Mouse (Mus musculus): ENCODE results near the gene Drc7.
"Not testable (repeated sequence)": the region's sequence is repeated elsewhere in the genome, so short reads cannot be mapped to it uniquely, and the experiment has no call there.

Drc7 gene

DNA sequence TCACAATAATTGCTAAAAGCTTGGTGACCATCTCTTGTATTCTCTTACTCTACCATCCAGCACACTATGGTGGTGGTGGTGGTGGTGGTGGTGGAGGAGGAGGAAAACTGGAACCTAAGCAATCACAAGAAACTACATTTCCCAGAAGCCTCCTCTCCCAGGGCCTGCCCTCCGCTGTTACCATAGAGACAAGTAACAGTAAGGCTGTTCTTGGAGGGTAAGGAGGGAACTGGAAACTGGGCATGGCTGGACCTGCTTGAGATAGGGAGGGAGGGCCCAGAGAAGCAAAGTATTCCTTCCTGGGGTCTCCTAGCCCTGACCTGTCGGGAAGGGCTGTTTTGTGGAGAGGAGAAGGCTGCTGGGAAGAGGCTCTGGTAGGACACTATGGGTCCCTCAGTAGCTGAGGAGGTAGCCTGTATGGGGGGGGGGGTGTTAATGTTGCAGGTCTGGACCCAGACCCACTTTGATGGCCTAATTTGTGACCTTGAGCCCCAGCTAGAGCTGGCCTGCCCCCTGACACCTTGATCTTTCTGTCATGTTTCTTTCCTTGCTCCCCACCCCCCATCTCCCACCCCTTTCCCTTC lies at the start of gene Drc7:
Gene Drc7, plus strand, starts transcription at position 177 of the 584 bp plus-strand sequence.
- DNase-seq (ENCODE audit: low spot score), result no peak

DNA sequence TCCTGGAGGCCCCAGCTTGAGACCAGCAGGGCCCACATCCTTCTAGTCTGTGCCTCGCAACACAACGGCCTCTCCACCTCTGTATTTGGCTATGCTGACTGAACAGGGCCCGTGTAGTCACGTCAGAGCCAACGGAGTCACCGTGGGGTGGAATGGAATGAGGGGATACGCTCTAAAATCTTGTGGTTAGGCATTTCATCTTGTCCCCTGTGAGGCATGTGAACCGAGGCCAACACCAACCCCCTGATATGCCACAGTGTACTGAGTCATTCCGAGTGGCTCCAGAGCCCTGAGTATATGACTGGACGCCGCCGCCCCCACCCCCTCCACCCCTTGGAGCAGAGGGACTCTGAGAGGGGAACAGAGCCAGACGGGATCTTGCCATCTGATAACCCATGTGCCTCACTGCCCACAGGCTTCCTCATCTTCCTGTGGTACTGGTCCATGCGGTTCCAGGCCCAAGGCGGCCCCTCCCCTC lies 42.4 kb upstream of the Drc7 start:
- DNase-seq (ENCODE audit: low spot score), result no peak

DNA sequence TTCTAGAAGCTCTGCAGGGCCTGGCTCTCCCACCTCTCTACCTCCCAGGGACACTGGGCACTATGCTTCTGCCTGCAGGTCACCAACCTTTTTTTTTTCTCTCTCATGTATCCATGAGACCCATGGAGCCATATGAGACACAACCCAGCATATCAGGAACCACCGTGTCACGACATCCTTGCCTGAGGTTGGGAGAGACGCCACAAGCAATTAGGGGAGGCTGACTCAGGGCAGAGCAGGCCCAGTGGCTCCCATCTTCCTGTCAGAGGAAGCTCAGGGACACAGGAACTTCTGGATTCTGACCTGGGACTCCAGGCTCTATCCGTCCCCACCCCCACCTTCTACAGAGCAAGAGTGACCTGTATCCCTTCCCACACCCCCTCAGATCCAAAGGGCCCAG lies 39.0 kb upstream of the Drc7 start:
- no peak for DNase-seq (ENCODE audit: low spot score)

DNA sequence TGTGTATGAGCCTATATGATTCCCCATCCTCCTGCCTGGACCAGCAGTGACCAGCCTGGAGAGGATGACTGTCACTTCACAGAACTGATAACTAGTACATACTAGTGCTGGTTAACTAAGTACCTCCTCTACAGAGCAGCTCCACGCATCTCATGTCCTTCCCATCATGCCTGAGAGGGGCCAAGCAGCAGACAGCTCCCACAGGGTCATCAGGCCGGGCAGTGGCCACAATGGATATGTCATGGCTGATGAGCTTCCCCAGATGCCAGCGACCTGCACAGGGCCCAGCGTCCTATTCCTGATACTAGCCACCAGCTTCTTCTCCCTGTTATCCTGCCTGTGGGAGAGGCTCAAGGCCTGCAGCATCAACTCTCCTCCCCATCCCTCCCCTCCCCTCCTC lies 38.2 kb upstream of the Drc7 start:
- no peak for DNase-seq (ENCODE audit: low spot score)

DNA sequence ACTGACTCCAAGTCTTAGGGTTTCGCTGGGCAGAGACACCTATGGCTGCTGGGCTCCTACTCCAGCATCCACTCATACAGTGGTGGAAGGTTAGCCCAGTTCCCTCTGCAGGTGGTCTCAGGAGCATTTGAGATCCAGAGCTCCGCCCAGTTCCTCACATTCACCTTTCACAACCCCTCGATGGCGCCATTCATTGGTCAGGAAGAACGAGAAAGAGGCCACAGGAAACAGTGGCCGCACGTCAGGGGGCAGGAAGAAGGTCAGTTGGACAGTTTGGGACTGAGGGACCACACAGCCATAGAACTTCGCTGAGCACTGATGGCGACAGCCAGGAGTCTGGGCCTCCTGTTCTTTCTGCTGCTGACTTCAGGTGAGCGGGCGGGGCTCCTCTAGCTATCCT lies 37.5 kb upstream of the Drc7 start, which contains the start of gene Adgrg3:
Gene Adgrg3, plus strand, starts transcription at position 242 of the 400 bp plus-strand sequence.
- DNase-seq (ENCODE audit: low spot score), result no peak

DNA sequence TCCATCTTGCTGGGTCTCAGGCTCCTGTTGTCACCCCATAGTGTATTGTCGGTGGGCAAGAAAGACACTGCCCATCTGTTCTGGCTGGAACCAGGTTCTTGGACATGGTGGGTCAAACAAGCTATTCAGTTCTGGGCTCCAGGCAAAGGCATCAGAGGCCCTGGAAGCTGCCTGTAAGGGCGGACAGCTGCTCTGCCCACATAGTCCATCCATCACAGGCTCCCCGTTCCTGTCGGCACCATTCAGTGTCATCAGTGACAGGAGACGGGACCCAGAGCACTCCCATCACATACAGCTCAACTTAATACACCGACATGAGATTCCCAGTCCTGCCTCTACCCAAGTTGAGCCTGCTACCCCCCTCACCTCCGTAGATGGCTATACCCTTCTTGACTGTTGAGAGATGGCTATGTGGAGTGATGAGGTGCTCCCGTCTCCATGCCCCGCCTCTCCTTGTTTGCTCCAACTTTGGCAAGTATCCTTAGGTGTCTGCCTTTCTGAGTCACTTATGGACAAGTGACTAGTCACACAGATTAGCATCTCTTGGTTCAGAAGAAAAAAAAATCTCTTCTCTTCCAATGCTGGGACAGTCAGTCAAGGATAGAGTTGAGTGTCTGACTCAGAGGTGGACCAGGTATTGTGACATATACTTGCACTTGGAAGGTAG lies 36.8 kb upstream of the Drc7 start:
- DNase-seq (ENCODE audit: low spot score), result no peak

DNA sequence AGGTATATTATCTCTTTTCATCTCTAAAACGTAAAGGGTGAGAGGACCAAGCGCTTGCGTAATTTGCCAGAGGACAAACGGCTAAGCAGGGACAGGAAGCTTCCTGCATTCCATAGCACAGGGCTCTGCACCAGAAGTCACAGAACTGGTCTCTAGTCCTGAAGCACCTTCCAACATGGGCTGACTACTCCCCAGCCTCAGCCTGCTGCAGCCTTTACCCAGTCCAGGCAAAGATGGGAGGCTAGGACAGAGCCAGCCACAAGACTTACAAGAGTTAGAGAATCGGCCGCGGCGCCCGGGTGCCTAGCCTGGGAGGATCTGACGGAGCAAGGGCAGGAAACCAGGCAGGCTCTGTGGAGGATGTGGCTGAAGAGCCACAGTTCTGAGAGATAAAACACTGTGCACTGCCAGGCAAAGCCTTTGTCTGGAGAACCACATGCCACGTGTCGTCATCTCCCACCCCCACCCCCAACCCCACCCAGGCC lies 34.6 kb upstream of the Drc7 start:
- DNase-seq (ENCODE audit: low spot score), result no peak

DNA sequence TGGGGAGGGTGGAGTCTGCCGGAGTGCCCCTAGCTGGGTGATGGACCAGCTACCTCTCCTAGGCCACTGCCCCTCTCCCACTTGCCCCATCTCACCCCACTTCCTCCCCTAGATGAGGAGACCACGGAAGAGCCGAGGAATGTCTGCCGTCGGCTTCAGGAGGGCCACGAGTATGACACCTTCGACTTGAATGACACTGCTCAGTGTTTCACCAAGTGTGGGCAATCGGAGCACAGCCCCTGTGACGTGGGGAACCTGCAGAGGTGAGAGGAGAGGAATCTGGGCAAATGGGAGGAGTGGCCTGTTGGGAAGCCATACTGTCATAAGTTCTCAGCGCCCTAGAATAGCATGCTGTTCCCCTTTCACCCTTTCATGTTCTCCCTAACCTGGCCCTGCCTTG lies 34.1 kb upstream of the Drc7 start:
- no peak for DNase-seq (ENCODE audit: low spot score)

DNA sequence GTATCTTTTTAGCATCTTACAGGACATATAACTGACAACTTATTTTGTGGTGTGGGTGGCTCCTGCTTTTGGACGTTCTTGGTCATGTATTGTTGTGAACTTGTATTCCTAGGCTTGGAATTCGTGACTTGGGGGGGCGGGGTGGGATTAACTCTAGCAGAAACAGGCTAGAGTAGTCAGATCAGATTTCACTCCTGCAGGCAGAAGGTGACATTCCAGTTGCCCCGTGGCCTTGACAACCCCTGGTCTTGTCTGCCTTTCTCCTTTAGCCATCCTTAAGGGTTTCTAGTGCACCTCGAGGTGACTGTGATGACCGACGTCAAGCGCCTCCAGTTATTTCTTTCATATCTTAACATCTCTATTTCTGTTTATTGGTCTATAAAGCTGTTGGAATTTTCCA lies 31.7 kb upstream of the Drc7 start:
- no peak for DNase-seq (ENCODE audit: low spot score)

DNA sequence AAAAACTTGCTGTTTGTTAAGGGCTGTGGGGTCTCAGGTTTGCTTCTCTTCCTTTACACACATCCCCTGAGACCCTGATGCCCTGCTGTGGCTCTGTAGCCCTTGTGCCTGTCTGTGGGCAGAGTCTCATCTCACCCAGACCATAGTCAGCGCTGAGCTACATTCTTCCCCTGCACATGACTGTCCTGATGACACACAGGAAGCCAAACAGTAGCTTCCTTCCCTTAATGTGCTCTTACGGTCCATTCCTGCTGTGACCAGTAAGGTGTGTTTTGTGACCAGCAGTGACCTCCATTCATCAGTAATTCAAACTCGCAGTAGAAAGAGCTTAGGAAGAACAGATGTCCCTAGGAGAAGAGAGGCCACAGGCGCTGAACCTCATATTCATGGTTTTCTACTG lies 30.5 kb upstream of the Drc7 start:
- no peak for DNase-seq (ENCODE audit: low spot score)

DNA sequence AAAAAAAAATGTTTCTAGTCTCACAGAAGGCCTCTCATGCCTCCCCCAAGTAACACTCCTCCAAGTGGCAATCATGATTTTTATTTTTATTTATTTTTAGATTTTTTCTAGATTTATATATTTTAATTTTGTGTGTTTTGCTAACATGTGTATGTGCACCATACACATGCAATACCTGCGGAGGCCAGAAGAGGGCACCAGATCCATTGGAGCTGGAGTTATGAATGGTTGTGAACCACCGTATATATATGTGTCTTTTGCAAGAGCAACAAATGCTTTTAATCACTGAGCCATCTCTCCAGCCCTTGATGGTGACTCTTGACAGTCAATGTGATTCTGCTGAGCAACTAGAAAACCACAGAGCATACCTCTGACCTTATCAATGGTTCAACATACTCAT lies 29.5 kb upstream of the Drc7 start:
- DNase-seq (ENCODE audit: low spot score), result no peak

DNA sequence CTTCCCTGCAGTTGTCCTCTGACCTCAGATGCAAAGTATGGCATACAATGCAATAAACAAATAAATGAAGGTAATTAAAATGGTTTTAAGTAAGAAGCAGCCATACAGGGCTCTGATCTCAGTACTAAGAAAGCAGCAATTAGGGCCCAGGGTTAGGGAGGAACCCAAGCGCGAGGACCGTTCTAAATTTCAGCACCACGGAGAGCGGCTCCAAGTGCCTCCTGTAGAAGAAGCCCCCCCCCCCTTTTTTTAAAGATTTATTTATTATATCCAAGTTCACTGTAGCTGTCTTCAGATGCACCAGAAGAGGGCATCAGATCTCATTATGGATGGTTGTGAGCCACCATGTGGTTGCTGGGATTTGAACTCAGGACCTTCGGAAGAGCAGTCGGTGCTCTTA lies 26.5 kb upstream of the Drc7 start:
- not testable (repeated sequence) for DNase-seq (ENCODE audit: low spot score)

DNA sequence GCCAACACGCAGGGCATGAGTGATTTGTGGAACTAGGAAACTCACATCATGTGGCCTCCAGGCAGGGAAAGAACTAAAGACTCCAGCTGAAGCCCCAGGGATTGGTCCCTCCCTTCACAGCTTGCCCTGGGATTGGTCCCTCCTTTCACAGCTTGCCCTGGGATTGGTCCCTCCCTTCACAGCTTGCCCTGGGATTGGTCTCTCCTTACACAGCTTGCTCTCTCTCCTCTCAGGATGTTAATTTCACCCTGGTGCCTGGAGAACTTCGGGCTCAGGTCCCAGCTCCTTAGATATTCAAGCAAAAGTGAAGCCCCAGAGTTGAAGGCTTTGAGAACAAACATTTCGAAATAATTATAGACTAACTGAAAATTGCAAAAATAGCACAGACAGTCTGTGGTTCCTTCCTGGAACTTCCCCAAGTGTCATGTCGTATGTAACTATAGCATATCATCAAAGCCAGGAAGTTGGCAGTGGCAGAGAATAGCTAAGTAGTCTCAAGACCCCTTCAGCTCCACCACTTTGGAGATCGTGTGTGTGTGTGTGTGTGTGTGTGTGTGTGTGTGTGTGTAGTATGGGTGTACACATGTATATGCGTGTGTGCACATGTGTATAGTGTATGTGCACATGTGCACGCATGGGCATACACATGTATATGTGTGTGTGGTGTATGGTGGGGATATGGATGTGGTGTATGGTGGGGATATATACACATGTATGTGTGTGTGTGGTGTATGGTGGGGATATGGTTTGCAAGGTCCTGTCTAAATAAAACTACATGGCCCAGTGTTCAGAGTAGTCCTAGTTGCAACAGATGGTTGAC lies 17.6 kb upstream of the Drc7 start:
- DNase-seq (ENCODE audit: low spot score), result no peak

DNA sequence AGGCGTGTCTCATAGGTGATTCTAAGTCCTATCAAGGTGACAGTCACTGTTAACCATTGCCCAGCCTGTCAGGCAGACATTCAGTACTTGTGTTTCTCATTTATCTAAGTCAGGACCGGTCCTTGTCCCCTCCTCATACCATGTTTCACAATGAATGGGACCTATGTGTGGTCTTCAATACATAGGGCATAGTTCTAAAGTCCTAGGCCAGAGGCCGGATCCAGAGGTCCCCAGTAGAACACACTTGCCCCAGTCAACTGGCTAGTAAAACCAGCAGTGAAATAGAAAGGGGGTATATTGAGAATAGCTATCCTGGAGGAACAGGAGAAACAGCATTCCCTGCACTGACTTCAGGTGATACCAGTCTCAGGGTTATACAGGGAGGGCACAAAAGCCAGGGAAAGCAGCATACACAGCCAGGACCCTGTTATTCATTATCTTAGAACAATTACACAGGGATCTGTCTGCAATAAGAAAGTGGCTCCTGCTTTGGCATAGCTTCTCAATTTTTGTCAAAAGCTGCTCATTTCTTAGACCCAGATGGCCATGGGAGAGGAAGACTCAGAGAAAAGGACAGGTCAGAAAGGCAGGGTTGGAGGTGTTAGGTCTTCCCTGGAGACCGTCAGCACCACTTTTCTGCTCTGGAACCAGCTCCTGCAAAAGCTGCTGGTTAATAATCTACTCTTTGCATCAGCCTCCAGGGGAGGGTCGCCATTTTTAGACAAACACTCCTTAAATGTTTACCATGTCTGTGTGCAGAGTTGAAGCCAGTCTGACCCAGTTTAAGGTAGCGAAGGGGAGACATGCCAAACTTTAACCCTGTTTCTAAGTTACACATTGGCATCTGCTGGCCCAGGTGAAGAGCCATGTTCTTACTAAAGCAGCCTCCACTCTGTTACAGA lies 12.8 kb upstream of the Drc7 start:
- DNase-seq (ENCODE audit: low spot score), result no peak

DNA sequence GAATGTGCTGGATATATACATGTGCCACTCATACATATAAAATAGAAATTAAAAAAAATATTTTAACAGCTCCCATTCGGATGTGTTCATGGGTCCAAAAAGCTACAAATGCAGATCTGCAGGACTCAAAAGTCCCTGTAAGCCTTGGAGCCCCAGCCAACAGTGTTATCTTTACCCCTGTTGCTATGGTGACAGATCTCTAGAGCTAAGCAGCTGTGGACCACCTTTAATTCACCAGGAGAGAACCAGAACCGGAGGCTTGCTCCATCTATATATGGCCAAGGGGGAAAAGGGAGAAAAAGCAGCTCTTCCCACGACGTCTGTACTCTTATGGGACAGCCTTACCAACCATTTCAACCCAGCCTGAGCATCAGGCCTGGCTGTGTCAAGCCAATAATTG lies 10.1 kb upstream of the Drc7 start:
- no peak for DNase-seq (ENCODE audit: low spot score)

DNA sequence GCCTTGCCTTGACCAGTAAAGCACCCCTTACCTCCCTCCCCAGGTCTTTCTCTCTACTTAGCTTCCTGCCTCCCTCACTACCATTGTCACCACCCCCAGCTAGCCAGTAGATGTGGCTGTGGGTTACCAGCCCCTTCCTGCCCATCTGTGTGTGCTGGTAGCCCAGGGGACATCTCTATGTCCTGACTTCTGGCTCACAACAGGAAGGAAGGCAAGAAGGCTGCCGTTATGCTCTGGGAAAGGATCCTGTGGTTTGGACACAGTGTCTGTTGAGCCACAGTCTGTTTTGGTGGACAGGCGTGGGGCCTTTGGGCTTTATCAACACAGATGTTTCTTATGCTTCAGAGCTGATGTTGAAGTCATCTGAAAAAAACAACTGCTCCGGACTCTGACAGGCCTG lies 7.9 kb upstream of the Drc7 start:
- no peak for DNase-seq (ENCODE audit: low spot score)

DNA sequence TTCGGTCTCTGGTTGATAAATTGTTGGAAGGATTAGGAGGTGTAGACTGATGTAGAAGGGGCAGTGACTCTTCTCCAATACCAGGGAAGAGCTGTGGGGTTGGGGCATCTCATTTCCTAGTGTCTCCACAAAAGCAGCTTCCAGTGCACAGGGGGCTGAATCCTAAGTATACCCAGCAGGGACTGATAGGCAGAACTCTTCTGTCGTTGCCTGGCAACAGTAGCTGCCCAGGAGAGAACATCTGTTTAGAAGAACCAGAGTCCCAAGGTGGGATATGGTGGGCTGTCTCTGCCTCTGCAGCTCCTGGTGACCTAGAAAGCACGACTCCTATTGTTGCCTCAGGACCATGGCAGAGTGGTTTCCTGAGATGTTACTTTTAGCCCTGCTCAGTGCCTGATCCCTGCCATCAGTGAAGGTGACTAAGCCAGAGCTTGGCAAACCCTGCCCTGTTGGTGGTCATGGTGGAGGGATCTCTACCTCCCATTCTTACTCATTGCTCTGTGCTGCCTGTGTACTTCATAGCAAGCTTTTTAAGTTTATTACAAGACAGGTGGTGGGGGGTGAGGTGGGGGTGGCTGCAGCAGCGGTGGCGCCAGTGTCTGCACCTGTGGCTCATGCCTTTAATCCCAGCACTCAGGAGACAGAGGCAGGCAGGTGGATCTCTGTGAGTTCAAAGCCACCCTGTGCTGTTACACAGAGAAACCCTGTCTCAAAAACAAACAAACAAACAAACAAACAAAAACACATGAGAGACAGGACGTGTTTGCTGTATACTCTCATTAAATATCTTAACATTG lies 6.8 kb upstream of the Drc7 start:
- DNase-seq (ENCODE audit: low spot score), result no peak

DNA sequence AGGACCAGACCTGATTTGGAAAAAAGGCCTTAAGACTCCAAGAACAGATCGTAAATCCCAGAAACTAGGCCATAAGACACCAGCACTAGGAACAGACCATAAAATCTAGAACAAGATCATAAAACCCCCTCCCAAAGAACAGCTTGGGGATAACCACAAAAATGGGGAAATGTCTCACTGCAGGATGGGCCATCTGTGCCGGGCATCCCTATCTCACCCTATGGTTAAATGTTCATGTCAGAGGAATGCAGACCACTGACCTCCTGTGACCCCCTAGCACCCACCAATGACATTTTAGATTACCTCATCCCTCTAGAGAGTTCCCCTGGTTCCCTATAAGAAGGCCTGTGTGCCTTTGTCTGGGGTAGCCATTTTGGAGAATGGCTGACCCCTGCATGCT lies 5.3 kb upstream of the Drc7 start:
- DNase-seq (ENCODE audit: low spot score), result no peak

DNA sequence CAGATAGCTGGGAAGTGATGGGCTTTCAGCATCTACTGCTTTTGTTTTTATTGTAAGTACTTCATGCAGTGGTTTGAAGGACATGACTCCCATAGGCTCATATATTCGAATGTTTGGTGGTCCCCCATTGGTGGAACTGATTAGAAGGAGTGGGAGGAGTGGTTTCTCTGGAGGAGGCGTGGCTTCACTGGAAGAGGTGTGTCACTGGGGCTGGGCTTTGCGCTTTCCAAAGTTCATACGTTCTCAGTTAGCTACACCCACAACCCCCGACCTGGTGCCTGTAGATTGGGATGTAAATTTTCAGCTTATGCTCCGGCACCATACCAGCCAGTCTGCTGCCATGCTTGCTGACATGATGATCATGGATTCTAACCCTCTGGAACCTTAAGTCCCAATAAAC lies 465 bp upstream of the Drc7 start:
- no peak for DNase-seq (ENCODE audit: low spot score)

DNA sequence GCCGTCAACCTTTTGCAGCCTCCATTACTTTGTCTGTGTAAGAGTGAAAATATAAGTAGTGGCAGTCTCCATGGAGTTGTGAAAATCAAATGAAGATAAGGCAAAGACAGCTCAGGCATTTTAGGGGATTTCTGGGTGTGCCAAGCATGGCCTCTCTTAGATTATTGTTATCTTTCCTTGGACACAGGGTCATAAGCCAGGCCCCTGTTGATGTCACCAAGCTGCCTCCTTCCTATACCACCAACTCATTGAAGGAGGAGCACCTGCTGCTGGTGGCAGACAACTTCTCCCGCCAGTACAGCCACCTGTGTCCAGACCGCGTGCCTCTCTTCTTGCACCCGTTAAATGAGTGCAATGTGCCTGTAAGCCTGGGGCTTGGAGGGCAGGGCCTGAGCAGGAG lies 1.5 kb downstream of the Drc7 start:
- no peak for DNase-seq (ENCODE audit: low spot score)

DNA sequence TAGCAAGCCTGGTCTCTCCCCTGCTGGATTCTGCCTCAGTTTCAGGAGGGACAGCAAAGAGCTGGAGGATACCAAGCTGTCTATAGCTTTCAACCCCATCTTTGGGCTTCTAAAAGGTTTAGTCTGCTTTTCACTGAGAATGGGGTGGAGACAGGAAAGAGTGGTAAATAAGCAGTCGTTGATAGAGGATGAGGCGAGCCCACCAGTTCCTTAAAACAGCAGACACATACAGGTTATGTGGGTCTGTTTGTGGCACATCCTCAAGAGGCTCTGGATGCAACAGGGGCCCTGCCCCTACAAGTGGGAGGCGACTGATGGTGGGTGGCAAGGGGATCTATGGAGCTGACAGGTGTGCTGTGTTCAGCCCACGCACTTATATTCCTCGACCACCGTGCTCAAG lies 3.8 kb downstream of the Drc7 start:
- no peak for DNase-seq (ENCODE audit: low spot score)
